Mouse (Mus musculus) cerebellum, postnatal 25 days (tissue): Measurements from ENCODE around the gene Pik3cg.
A peak's percentile ranks its signal among the peaks of the same experiment; 100 is the strongest.
"Not testable (repeated sequence)": the region's sequence is repeated elsewhere in the genome, so short reads cannot be mapped to it uniquely, and the experiment has no call there.

Experiments
- DNase-seq, 2 experiments: peaks; one replicate each; pipeline ENCODE4 v3.0.0; 2021; ENCODE audit warnings: mixed read lengths in 2 of 2

Gene Pik3cg

GRCm38 (mm10) chr12:32207948-32208891 lies at the start of gene Pik3cg:
Gene Pik3cg (minus strand): TSS chr12:32208659.
- DNase-seq: no peak

- DNase-seq: no peak
Observed at GRCm38 (mm10) chr12:32248483-32248882, 40.0 kb upstream of the Pik3cg start.

DNA sequence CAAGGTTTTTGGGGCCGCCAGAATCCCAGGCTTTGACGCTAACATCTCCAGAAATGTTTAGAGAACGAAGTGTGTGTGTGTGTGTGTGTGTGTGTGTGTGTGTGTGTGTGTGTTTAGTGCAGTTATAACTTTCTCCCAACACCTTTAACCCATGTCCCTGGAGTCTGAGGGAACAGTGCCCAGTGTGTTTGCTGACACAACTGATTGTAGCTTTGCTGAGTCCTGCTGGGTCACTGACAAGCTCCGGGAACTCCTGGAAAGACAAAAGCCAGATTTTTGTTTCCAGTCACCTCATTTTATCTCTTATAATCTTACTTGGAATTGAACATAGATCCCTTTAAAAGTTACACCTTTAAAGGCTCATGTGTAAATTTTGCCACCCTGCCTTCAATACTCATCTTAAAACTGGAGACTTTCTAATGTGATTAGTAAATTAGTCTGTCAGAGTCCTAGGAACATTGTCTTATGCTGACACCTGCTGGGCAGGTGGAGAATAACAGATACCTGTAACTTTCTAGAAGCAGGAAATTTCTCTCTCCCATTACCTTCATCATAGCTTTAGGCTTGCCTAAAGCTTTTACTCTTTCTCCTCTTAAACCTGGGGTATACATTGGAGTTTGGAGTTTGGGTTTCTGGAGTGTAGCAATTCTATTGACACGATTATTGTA lies 37.2 kb upstream of the Pik3cg start:
- peak; percentile 40 to 74 for DNase-seq

DNA sequence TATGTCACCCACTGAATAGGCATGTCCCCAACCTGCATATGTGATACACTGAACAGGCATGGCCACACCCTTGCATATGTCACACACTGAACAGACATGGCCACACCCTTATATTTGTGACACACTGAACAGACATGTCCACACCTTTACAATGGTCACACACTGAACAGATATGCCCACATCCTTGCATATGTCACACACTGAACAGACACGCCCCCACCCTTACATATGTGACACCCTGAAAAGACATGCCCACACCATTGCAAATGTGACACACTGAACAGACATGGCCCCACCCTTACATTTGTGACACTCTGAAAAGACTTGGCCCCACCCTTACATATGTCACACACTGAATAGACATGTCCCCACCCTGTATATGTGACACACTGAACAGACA lies 35.1 kb upstream of the Pik3cg start:
- DNase-seq: no peak

DNA sequence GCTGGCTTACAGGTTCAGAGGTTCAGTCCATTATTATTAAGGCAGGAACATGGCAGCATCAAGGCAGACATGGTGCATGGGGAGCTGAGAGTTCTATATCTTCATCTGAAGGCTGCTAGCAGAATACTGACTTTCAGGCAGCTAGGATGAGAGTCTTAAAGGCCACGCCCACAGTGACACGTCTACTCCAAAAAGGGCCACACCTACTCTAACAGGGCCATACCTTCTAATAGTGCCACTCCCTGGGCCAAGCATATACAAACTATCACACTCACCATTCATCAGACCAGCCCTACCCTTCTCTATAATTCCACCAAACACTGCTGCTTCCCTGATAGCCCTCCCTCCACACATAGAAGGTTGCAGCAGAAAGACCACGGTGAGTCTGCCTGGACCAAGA lies 30.7 kb upstream of the Pik3cg start:
- DNase-seq: not testable (repeated sequence)

GRCm38 (mm10) chr12:32238433-32238832 lies 30.0 kb upstream of the Pik3cg start:
- no peak for DNase-seq

DNA sequence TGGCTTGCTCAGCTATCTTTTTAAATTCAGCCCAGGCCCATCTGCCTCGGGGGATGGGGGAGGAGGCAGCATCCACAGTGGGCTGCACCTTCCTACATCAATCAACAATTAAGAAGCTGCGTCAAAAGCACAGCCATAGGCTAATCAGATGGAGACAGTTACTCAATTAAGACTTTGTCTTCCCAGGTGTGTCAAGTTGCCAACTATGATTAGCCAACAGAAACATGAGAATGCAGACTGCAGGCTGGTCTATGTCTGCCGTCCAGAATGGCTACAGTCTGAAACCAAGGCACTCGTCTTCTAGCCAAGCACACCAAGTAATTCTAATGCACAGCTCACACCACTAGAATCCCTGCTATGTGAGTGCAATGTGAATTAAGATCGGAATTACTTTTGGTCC lies 29.4 kb upstream of the Pik3cg start:
- DNase-seq: no peak

DNA sequence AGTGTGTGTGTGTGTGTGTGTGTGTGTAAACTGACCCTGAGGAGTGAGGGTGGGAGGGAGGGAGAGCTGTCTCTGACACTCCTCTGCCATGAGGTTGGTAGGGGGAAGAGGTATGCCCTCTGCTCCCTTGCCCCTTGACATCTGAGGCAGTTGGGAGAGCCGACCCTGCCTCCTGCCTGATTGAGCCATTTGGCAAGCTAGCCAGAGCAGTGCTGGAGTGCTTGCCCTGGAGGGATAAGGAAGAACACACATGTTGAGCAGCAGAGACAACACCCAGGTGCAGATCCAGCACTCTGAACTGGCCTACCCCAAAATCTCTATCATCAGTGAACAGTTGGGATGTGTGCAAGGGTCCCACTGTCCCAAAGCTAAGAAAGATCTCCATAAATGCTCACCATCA lies 28.7 kb upstream of the Pik3cg start:
- DNase-seq: no peak

DNA sequence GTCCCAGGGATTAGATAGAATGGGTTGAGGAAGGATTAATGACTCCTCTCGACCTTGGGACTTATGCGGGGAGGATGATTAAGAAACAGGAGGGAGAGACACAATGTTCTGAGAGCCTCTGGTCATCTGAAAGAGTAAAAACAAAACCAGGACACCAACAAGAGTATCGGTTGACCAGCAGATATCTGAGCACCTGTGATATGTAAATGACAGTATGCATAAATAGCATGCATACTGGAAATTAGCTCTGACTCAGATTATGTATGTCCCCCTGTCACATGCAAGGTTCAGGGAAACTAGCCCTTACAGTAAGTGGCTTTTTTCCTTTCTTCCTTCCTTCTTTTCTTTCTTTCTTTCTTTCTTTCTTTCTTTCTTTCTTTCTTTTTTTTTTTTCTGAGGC lies 28.0 kb upstream of the Pik3cg start:
- no peak for DNase-seq

- no peak for DNase-seq
Observed at GRCm38 (mm10) chr12:32233871-32234270, 25.4 kb upstream of the Pik3cg start.

- DNase-seq: no peak
Observed at GRCm38 (mm10) chr12:32231398-32231797, 22.9 kb upstream of the Pik3cg start.

DNA sequence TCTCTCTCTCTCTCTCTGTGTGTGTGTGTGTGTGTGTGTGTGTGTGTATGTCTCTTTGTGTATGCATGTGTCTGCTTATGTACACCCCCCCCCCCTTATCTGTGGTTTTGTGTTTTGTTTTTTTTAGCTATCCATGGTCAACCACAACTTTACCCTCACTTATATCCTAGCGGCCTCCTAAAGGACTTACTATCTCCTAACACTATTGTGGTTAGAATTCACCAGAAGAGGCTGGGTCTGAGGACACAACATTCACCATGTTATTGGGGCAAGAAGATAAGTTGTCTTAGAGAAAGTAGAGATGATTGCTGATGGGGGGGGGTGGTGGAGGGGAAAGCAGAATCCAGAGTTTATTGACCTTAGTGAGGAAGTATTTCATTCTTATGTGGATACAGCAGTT lies 15.2 kb upstream of the Pik3cg start:
- no peak for DNase-seq

- DNase-seq: no peak
Observed at GRCm38 (mm10) chr12:32222758-32223385, 14.4 kb upstream of the Pik3cg start.

DNA sequence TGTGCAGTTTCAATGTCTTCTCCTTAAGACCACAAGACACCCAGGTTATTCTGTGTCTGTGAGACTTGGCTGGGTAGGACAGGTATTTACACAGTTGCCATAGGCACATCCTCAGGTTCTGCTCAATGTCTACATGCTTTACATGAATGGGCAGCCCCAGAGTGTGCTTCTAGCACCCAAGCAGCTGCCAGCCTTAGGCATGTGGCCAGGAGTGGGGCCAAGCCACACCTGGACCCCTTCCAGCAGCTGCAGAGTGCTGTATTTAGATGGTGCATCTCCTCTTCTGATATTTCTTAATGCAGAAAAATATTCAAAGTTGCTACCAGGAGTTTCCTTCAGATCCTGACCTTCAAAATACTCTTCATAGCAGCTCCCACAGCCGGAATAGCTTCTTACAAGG lies 11.9 kb upstream of the Pik3cg start:
- no peak for DNase-seq

- DNase-seq: no peak
Observed at GRCm38 (mm10) chr12:32215143-32215542, 6.7 kb upstream of the Pik3cg start.

GRCm38 (mm10) chr12:32212702-32213101 lies 4.2 kb upstream of the Pik3cg start:
- DNase-seq: no peak

GRCm38 (mm10) chr12:32212156-32212555 lies 3.7 kb upstream of the Pik3cg start:
- no peak for DNase-seq

DNA sequence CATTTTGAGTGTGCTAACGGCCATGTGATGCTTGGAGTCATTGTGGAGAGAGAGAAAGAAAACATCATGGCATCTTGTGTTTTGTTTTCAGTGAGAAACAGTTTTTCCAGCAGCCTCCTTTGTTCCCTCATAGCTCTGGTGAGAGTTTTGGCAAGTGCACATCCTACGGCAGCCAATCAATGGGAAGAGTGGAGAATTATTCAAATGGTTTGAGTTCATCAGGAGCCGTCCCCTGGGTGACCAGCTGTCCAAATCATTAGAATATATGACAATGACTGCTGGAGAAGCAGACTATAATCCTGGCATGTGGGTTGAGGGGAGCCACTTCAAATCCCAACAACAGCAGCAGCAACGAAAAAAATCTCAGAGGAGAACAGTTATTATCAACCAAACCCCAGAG lies 2.8 kb upstream of the Pik3cg start:
- no peak for DNase-seq

DNA sequence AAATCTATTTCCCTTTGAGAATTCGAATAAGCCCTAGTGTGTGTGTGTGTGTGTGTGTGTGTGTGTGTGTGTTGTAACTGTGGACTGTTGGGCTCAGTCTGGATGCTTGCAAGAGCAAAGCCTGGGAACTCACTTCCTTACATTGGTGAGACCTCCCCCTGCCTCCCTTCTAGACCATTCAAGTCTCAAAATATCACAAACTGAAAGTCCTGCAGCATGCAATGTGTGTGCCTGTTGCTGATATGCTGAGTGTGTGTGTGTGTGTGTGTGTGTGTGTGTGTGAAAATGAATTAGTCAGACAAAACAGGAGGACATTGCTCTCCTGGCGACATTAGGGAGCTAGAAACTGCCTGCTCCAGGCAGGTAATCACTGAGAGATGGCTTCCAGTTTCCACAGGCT lies 492 bp upstream of the Pik3cg start:
- no peak for DNase-seq

DNA sequence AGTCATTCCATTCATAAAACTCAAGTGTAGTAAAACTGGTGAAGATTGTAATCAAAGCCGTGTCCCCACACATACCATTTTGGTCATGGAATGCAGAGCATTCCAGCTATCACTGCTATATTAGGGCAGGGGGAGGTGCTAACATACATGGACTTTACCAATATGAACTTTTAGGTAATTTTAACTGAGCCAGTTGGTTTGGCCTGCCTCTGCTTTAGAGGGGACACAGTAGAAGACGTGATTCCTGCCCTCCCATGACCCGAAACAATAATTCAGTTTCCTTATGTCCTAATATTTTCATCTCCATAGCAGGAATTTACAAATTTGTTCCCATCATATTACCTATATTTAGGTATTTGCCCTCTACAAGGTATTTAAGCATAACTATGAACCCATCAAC lies 1.3 kb downstream of the Pik3cg start:
- DNase-seq: no peak

- DNase-seq: no peak
Observed at GRCm38 (mm10) chr12:32203695-32204094, 4.8 kb downstream of the Pik3cg start.

- DNase-seq: no peak
Observed at GRCm38 (mm10) chr12:32202583-32202982, 5.9 kb downstream of the Pik3cg start.

- no peak for DNase-seq
Observed at GRCm38 (mm10) chr12:32201932-32202331, 6.5 kb downstream of the Pik3cg start.
